Mouse (Mus musculus): ENCODE results near the gene Ptges2.
A peak's percentile ranks its signal among the peaks of the same experiment; 100 is the strongest.
"Not testable (repeated sequence)": the region's sequence is repeated elsewhere in the genome, so short reads cannot be mapped to it uniquely, and the experiment has no call there.

Ptges2 gene

DNA sequence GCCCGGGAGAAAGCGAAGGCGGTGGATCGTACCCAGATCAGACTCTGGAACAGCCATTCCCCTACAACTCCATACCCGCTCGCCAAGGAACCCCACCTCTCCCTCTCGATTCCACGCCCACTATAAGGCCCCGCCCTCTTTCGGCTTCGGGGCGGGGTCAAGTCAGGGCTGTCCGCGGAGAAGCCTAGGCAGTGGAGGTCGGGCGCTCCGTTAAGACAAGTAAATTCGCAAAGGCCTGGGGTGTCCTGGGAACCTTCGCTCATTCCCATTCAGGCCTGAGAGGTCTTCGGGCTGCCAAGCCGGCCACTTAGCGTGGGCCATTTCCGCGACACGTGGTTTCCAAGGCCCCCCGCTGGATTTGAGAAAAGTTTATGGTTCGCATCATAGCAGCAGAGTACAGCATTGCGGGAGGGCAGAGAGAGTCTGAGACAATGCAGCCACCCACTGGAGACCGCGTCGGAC is at the start of gene Ptges2:
Gene Ptges2, plus strand, starts transcription at position 413 of the 462 bp plus-strand sequence.
- DNase-seq (ENCODE audit: low spot score): peak; percentile 92

DNA sequence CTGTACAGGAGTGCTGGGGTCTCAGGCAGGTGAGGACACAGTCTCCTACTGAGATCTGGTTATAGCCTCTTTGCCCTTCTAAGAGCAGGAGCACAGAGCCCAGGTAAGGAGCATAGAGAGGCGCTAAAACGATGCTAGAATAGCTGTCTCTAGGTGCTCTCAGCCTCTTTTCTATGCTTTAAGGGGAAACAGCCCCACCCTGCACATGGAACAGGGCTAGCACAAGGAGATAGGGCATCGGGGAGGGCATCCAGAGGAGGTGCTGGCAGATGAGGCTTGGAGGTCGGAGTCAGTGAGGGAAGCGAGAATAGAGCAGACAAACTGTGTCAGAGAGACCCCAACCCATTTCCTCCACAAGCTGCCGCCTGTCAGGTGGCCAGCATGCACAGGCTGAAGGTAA is 48.7 kb upstream of the Ptges2 start:
- no peak for DNase-seq (ENCODE audit: low spot score)

DNA sequence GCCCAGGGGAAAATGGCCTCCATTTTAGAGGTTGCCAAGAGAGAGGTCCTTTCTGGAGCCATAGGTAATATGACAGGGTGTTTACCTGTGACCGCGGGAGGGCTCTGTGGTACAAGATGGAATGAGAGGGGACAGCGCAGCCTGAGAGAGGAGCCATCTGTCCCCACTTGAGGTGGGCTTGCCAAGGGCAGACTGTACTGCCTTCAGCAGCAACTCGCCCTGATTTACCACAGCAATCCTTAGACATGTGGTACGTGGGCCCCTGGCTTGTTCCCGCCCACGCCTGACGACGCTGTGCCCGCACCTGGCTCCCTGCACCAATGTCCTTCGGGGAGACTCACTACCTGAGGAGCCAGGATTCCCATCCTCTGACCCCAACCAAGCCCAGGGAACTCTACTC is 47.4 kb upstream of the Ptges2 start:
- DNase-seq (ENCODE audit: low spot score): no peak

DNA sequence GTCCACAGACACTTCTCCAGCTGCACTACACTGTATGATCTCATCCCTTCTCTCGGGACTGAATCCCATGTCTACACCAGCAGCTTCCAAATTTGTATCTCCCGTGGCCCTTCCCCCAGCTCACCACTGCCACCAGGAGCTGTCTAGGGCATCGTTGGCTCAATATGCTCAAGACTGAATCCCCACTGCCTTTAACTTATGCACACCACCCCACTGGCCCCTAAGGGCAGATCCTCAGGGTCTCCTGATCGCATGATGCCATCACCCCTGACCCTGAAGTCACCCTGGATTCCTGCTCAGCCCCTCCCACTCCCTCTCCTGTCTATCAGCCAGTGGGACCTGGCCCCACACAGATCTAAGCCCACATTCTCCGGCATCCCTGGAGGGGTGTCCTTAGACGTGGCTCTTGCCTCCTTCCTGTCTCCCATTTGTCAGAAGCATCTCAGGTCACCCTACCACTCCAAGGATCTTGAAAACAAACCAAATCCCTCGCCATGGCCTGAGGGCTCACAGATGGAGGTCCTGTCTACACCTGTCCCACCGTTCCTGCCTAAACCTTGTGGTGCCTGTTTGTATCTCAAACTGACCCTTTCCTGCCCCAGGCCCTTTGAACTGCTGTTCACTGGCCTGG is 46.0 kb upstream of the Ptges2 start:
- no peak for DNase-seq (ENCODE audit: low spot score)

DNA sequence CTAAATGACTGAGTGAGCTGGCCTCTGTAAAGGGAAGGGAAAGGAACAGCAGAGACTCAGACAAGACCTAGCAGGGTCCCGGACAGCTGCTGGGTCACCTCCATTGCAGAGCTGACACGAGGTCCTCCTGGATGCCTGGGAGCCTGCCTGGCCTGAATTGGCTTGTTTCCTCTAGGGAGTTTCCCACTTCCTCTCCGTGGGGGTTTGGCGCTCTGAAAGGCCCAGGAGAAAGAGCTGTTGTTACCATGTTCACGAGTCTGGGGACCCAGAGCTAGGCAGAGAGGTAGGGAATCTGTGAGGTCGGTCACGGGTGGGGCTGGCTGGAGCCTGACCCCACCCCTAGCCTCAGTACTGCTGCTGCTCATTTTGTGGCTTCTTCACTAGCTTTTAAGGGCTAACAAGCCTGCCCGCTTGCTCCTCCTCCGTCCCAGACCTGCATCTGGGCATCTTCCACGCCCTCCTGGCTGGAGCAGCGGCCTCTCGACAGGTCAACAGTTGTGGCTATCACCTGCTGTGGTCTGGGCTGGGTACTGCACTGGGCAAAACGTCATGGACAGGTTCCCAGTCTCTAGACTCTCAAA is 45.1 kb upstream of the Ptges2 start:
- peak; percentile 46 for DNase-seq (ENCODE audit: low spot score)

DNA sequence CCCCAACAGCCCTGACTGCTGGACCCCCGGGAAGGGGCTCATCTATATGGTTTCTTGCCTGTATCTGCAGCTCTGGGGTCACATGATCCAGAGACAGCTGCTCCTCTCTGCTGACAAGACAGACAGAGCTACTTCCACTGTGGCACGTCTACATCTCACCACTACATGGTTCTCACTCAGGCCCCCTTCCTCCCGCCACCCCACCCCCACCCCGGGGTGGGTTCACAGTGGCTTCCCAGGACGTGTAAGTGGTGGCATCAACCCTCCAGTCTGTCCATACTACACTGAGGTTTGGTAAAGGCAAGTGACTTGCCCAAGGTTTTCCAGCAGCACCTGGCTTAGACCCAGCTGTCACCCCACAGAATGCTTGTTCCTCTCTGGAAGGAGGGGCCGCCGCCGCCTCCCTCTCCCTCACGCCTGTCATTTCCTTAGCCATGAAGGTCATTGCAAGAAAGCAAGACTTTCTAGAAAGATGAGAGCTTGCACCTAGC is 44.2 kb upstream of the Ptges2 start:
- no peak for DNase-seq (ENCODE audit: low spot score)

DNA sequence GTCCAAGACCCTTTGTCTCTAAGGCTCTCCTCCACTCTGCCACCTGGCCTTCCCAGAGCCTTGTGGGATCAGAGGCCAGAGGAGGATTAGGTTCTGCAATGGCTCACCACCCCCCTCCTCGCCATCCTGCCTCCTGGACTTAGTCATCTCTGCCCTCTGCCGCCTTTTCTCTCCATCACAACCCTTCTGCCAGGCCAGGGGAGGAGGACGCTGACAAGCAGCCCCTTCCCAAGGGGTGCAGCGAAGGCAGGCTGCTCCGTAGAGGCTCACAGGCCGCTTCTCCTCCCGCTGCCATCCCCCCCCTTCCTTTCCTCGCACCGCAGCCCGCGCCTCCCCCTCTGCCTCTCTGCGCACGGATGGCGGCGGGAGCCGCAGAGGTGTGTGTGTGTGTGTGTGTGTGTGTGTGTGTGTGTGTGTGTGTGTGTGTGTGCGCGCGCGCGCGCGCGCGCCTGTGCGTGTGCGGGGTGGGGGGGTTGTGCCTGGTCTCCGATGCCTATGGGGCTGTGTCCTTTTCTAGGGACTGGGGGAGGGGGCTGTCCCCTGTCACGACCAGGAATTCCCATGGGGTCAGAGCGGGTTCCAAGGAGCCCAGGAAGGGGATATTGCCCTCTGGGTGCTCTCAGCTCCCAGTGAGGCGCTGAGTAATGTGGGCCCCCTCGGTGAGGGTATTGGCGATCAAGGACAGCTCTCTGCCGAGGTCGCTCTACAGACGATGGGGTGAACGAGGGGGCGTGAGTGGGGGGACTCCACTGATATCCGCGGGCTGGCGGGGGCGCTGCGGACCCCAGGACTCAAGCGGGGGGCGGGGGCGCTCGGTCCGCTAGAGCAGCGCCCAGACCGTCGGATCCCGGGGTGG is 43.3 kb upstream of the Ptges2 start, which contains the start of gene Ciz1:
Gene Ciz1, plus strand, starts transcription at position 177 of the 856 bp plus-strand sequence.
- peak; percentile 79 for DNase-seq (ENCODE audit: low spot score)

DNA sequence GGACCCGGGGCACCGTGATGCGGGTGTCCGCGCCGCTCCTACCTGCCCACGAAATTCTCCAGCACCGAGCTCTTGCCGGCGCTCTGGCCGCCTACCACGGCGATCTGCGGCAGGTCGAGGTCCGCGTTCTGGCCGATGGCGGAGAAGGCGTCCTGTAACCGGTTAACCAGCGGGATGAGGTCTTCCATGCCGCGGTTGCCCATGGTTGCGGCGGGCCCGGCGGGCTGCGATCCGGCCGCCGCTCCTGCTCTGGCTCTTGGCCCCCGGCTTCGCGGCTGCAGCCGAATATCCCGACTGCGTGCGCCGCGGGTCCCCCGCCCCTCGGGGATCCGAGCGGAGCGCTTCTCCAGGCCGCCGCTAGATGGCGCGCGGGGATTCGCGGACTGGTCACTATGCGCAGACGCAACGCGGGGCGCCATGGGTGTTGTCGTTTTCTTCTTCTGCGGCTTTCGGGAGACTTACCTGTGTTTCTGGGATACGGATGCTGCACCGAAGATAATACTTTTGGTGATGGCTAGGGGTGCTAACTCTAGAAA is 42.6 kb upstream of the Ptges2 start, which contains the start of gene Dnm1:
Gene Dnm1, minus strand, starts transcription at position 332 of the 536 bp plus-strand sequence.
- DNase-seq (ENCODE audit: low spot score): peak; percentile 93

DNA sequence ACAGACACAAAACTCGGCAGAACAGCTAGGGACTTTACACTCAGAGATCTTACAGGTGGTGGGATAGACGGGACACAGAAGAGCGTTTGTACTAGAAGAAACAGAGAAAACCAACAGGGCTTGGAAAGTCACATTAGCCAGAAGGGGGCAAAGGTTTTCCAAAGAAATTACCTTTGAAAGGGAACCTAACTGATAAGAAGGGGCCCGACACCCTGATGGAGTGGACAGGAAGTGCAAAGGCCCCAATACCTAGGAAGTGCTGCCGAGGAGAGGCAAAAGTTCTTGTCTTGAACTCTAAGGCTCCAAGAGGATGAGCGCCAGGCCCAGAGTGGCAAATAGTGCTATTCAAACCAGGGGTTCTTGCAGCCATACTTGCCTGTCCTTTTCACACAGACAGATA is 41.9 kb upstream of the Ptges2 start:
- no peak for DNase-seq (ENCODE audit: low spot score)

DNA sequence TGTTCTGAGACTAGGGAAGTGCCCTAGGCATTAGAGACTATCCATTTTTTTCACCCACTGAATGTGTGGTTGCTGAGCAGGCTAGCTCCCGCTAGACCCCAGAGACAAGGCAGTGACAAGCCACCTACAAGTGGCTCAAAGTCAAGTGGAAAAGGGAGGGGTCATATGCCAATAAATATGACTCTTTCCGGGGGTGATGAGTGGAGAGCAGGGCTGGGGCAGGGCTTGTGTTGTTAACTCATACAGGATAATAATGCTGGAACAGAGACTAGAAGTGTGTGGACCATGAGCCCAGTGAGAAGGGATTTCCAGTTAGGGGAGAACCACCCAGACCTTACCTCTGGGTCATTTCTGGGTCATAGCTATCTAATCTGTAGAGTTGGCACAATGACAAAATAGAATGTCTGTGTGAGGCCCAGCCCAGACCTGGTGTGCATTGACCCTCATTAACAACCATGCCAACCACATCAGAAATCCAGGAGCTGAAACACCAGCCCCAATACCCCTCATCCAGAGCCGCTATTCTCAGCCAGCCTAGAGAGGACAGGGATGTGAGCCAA is 41.3 kb upstream of the Ptges2 start:
- no peak for DNase-seq (ENCODE audit: low spot score)

DNA sequence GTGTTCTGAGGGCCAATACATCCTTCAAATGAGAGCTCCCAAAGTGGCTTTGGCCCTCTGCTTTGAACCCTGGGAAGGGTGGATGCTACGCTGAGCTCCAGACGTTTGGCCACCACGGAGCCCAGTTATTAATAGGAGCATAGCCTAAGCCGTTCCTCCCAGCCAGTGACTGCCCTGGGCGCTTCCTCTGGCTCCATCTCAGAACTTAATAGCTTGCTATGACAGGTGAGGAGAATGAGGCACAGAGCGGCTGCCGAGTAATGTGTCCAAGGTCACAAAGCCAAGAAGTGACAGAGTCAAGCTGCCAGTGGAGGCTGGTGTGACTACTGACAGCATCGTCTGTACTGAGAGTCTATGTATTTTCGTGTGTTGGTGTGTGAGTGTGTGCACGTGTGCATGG is 39.5 kb upstream of the Ptges2 start:
- DNase-seq (ENCODE audit: low spot score): no peak

DNA sequence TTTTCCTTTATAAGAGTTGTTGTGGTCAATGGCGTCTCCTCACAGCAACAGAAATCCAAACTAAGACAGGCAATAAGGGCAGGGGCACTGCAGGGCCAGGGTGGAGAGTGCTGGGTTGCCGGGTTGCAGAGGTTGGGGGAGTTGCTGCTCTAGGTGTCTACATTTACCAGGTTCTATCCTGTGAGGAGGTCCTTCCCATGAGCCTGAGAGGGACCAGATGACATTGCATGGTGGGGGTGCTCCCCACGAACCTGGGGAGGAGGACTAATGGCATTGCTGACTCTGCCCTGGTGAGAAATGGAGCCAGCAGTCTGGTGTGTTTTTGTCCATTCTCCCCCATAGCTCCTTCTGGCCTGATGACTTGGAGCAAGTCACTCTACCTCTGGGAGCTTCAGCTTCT is 38.0 kb upstream of the Ptges2 start:
- no peak for DNase-seq (ENCODE audit: low spot score)

DNA sequence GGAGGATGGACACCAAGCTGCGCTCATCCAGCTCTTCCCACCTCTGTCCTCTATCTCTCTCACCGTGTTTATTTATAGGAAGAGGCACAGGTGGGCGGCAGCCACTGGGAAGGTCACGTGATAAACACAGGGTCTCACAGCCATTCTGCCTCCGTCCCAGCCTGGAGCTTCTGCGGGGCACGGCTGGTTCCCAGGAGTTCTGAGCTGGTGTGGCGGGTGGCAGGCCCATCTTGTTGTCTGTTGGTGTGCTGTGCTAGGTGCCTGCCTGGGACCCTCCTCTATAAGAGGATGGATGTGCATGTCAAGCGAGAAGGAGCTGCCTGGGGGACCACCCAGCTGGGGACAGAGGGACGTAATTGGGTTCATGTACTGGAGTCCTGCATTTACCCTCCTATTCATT is 37.3 kb upstream of the Ptges2 start:
- no peak for DNase-seq (ENCODE audit: low spot score)

DNA sequence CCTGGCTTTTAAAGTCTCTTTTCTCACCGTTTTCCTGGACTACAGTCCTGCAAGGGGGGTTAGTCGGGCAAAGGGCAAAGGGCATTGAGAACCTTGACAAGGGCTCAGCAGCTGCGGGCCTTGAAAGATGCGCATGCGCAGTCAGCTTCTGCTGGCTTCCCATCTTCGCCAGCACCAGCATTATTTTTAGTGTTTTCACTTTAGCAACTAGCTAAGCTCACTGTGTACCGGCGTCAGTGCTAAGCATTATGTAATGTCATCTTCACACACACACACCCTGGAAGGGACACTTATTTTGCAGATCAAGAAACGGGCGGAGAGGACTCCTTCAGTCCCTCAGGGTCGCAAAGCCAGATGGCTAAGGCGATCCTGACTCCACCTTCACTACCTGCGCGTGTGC is 35.0 kb upstream of the Ptges2 start:
- peak; percentile 65 for DNase-seq (ENCODE audit: low spot score)

DNA sequence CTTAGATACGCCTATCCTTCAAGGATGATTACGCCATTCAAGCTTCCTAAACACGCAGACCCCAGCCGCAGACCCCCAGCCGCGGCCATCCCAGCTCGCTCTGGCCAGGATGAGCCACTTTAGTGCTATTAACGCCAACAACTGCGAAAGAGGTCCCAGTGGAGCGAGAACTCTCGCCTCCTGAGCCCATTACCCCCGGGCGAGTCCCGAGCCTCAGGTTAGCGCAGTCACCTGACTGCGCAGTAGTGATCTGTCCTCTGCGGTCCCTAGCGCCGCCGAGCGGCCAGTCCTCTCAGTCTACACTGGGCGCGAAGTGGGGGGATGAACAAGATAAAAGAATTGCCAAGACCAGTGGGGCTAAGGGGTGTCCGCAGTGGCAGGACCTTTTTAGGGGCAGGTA is 34.3 kb upstream of the Ptges2 start:
- peak; percentile 36 for DNase-seq (ENCODE audit: low spot score)

DNA sequence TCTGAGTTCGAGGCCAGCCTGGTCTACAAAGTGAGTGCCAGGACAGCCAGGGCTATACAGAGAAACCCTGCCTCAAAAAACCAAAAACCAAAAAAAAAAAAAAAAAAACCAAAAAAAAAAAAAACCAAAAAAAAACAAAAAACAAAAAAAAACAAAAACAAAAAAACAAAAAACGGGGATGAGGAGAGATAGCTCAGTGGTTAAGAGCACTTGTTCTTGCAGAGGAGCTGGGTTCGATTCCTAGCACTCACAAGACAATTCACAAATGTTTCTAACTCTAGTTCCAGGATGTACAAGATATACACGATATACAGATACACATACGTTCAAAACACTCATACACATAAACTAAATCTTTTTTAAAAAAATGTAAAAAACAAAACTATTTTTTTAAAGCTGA is 33.4 kb upstream of the Ptges2 start:
- not testable (repeated sequence) for DNase-seq (ENCODE audit: low spot score)

DNA sequence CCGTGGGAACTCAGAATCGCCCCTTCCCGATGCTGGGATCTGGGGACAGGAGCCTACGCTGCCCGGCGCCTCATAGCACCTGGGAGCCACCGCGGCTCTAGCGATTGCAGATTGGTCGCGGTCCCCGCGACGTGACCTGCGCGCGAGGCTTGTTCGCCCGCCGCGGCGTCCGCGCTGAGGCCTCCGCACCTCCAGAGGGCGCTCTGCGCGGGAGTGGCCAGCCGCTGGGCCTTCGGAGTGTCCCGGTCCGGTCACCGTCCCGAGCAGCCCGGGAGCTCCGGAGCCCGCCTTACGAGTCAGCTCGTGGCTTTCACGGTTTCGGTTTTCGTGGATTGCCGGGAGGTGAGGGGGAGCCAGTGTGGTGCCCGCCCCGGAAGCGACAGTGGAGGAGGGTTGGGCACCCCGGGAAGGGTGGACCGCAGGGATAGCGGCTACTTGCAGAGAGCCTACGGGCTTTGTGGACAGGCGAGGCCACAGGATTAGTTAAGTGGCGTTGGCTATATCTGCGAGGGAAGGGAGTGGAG is 32.8 kb upstream of the Ptges2 start:
- DNase-seq (ENCODE audit: low spot score): peak; percentile 92

DNA sequence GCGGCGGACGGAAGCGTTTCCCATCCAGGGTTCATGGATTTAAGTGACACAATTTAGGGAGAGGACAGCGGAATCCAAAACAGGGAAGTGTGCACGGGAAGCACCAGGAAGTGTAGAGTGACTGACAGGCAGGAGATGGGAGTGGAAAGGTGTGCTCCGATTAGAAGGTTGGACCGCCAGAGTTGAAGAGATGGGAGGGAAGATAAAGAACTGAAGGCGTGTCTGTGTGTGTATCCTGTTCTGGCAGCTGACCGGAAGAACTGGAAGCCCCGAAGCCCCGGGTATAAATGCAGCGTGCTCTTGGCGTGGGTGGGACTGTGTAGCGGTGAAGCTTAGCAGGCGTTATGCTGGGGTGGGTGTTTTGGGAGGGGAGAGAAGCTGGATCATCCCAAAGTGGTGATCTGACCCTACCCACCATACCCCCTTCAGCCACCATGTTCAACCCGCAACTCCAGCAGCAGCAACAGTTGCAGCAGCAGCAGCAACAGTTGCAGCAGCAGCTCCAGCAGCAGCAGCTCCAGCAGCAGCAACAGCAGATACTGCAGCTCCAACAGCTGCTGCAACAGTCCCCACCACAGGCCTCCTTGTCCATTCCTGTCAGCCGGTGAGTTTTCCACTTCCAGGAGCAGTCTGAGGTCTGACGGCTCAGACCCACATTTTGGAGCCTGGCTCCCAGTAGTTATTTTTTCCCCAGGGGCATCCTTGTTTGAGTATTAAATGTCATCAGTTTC is 32.2 kb upstream of the Ptges2 start:
- DNase-seq (ENCODE audit: low spot score): peak; percentile 69

DNA sequence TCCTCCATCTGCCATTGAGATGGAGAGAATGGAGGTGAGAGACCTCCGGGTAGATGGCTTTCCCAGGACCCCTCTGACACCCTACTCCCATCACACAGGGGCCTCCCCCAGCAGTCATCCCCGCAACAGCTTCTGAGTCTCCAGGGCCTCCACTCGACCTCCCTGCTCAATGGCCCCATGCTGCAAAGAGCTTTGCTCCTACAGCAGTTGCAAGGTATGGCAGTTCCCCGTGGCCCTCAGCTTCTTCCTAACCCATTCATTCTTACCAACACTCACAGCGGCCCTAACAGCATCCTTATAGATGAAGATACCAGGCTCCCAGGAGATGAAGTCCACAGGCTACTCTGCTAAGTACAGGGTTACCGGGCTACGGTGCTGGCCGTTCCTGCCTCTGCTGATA is 31.6 kb upstream of the Ptges2 start:
- DNase-seq (ENCODE audit: low spot score): no peak

DNA sequence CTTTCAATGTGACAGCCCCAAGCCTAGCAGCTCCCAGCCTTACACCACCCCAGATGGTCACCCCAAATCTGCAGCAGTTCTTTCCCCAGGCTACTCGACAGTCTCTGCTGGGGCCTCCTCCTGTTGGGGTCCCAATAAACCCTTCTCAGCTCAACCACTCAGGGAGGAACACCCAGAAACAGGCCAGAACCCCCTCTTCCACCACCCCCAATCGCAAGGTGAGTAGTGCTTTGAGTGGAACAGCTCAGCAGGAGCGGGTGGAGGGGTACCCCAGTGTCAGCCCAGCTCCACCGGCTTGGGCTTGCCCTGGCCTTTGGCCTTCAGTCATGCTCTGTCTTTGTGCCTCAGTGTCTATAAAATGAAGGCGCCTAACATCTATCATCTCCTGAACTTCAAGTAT is 28.4 kb upstream of the Ptges2 start:
- DNase-seq (ENCODE audit: low spot score): no peak

DNA sequence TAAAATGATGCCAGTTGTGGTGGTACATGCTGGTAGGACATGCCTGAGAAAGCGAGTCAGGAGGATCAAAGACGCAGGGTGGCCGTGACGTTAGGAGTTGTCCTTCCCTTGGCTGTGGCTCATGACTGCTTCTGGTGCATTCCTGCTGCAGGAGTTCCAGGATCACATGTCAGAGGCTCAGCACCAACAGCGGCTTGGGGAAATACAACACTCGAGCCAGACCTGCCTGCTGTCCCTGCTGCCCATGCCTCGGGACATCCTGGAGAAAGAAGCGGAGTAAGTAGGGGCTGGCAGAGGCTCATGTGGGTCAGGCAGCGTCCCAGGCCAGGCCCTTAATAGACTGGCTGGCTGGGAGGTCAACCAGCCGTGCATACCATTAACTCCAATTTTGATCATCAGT is 21.5 kb upstream of the Ptges2 start:
- DNase-seq (ENCODE audit: low spot score): no peak
